Mouse (Mus musculus) heart, embryonic 12.5 days (tissue): Measurements from ENCODE around the gene Smap1. TPM values are rescaled to one million over a fixed set of nuclear protein-coding genes. Genes with fewer than 3 reads are reported as not detected.

ENCODE experiments used
- ATAC-seq: fragments of 200-750 bp; cut with Nextera tagmentation; 2 replicates; pipeline ENCODE4 v1.8.0; 2017; ENCODE audit warnings: moderate TSS enrichment, moderate library complexity; ENCODE audit not compliant: insufficient number of reproducible peaks, low FRiP score
- H3K27ac ChIP-seq: fragments of 300-500 bp; sonication (generic); 2 replicates; pipeline ENCODE4 v1.5.1; 2016; ENCODE audit warnings: mild to moderate bottlenecking, moderate library complexity; ENCODE audit not compliant: poor library complexity, severe bottlenecking
- H3K27me3 ChIP-seq: fragments of 300-500 bp; sonication (generic); replicated peaks from 2 replicates; pipeline ENCODE4 v1.6.1; 2016; ENCODE audit warnings: mild to moderate bottlenecking, moderate library complexity
- H3K36me3 ChIP-seq: fragments of 300-500 bp; sonication (generic); 2 replicates; pipeline ENCODE4 v1.6.1; 2016; ENCODE audit warnings: mild to moderate bottlenecking, moderate library complexity
- H3K4me1 ChIP-seq: fragments of 300-500 bp; sonication (generic); replicated peaks from 2 replicates; pipeline ENCODE4 v1.6.1; 2016; ENCODE audit warnings: mild to moderate bottlenecking
- H3K4me2 ChIP-seq: fragments of 300-500 bp; sonication (generic); 2 replicates; pipeline ENCODE4 v1.6.1; 2016; ENCODE audit warnings: mild to moderate bottlenecking, moderate library complexity
- H3K4me3 ChIP-seq: fragments of 300-500 bp; sonication (generic); 2 replicates; pipeline ENCODE4 v1.5.1; 2016; ENCODE audit warnings: mild to moderate bottlenecking
- H3K9ac ChIP-seq: fragments of 300-500 bp; sonication (generic); 2 replicates; pipeline ENCODE4 v1.6.1; 2016; ENCODE audit warnings: mild to moderate bottlenecking, moderate library complexity
- H3K9me3 ChIP-seq: fragments of 300-500 bp; sonication (generic); replicated peaks from 2 replicates; pipeline ENCODE4 v1.6.1; 2016; ENCODE audit warnings: mild to moderate bottlenecking, moderate library complexity
- WGBS: fragments of 180-500 bp; shearing (Covaris S2); methylation state at CpG from one replicate; pipeline ENCODE4 v1.1.7; 2016; 5-methylcytosine and 5-hydroxymethylcytosine counted together
- polyA plus RNA-seq: library from polyadenylated mRNA; unstranded; fragments of >200 nt; fragmentation: Nextera tagmentation; extraction: Ambion mirVana; gene quantifications from 2 replicates; pipeline ENCODE4 v1.2.1, GENCODE M21; 2016

Smap1 gene
- polyA plus RNA-seq, 1 experiment from 2014 or later: 48.4 TPM

DNA sequence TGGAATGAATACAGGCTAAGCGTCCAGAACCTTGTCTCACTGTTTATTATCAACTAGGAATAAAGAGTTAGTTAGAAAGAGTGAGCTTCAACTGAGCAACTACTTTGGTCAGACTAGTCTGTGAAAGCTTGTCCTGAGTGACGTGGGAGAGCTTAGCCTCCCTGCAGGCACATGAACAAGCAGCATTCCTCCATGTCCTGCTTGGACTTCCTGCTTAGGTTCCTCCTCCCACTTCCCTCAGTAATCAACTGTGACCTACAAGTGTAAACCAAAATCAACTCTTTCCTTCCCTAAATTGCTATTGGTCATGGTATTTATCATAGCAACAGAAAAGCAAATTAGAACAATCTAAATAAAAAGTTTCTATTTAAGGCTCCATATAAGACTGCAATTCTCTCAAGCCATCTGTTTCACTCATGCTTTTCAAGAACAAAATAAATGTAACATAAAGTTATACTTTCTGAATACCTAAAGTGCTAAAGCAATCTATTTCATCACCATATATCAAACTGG is 54.7 kb downstream of the Smap1 start:
- Histone ChIP-seq H3K4me2 (no peak overlapping the region), H3K36me3 (peaks cover 26% of the 10 kb centered on the region), H3K4me3 (no peak overlapping the region), H3K9ac (no peak overlapping the region), H3K27me3 (no peaks in the 10 kb centered on the region), H3K4me1 (0 out of 2 replicates have a peak, but pooled peaks cover 3% of the 10 kb centered on the region), H3K27ac (no peak overlapping the region), H3K9me3 (no peaks in the 10 kb centered on the region)
- 60% methylated on average over 2 of the region's 2 CpGs for WGBS
- no peak for ATAC-seq

DNA sequence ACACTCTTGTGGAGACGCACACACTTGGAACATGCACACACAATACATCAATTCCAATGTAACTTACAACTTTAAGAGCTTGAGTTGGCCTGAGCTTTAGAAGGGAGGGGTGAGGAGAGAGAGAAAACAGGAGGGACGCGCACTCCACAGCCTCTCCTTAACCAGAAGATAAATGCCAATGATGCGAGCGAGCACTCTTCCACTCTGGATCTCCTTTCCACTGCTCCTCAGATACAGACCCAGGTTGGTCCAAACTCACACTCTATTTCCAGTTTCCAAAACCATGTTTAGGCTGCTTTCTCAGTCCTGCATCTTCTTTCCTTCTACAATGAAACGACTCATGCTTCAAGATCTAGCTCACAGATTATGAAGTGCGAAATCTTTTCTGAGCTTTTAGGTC is 56.6 kb downstream of the Smap1 start:
- no peak for ATAC-seq
- H3K36me3 ChIP-seq: peaks cover 18% of the 10 kb centered on the region
- 0 out of 2 replicates have a peak, but pooled peaks cover 3% of the 10 kb centered on the region for H3K4me1 ChIP-seq
- no peaks in the 10 kb centered on the region for H3K9me3 ChIP-seq
- H3K4me2 ChIP-seq: no peak overlapping the region
- WGBS: 92% methylated on average over 7 of the region's 7 CpGs
- no peaks in the 10 kb centered on the region for H3K27me3 ChIP-seq
- no peak overlapping the region for H3K9ac ChIP-seq
- H3K4me3 ChIP-seq: no peak overlapping the region
- no peak overlapping the region for H3K27ac ChIP-seq

- Histone ChIP-seq H3K27me3 (no peaks in the 10 kb centered on the region), H3K27ac (no peak overlapping the region), H3K4me3 (no peak overlapping the region), H3K9me3 (no peaks in the 10 kb centered on the region), H3K4me2 (no peak overlapping the region), H3K9ac (no peak overlapping the region), H3K36me3 (peaks cover 41% of the 10 kb centered on the region), H3K4me1 (no peaks in the 10 kb centered on the region)
- 90% methylated on average over 2 of the region's 2 CpGs for WGBS
- no peak for ATAC-seq
Observed at GRCm38 (mm10) chr1:23860944-23861343, 61.2 kb downstream of the Smap1 start.

GRCm38 (mm10) chr1:23855623-23856022 is 66.5 kb downstream of the Smap1 start:
- no peaks in the 10 kb centered on the region for H3K9me3 ChIP-seq
- WGBS: 85% methylated on average over 3 of the region's 3 CpGs
- no peak overlapping the region for H3K4me2 ChIP-seq
- no peaks in the 10 kb centered on the region for H3K4me1 ChIP-seq
- no peak for ATAC-seq
- no peak overlapping the region for H3K4me3 ChIP-seq
- no peak overlapping the region for H3K9ac ChIP-seq
- no peaks in the 10 kb centered on the region for H3K27me3 ChIP-seq
- H3K36me3 ChIP-seq: peaks cover 51% of the 10 kb centered on the region
- no peak overlapping the region for H3K27ac ChIP-seq

- Histone ChIP-seq H3K27ac (no peak overlapping the region), H3K4me3 (no peak overlapping the region), H3K36me3 (peaks cover 74% of the 10 kb centered on the region), H3K27me3 (no peaks in the 10 kb centered on the region), H3K9me3 (no peaks in the 10 kb centered on the region), H3K4me2 (no peak overlapping the region), H3K4me1 (no peaks in the 10 kb centered on the region), H3K9ac (no peak overlapping the region)
- 82% methylated on average over 10 of the region's 10 CpGs for WGBS
- no peak for ATAC-seq
Observed at GRCm38 (mm10) chr1:23846044-23846680, 76.0 kb downstream of the Smap1 start.

DNA sequence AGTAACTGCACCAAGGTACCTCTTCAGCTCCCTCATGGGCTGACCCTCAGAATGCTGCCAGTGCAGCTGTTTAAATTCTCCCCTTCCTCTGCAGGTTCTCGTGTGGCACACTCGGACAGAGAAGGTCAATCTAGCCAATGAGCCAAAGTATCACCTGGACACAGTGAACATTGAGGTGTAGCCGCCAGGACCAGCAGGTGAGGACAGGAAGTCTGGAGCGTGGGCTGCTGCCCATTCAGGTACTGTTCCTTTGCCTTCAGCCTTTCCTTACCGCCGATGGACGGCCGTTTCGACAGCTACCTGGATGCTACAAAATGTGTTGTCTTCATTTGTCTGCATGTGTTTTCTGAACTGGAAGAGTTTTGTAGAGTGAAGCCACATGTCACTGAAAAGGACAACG is 77.1 kb downstream of the Smap1 start:
- Histone ChIP-seq H3K9me3 (no peaks in the 10 kb centered on the region), H3K27me3 (no peaks in the 10 kb centered on the region), H3K9ac (no peak overlapping the region), H3K4me3 (no peak overlapping the region), H3K27ac (no peak overlapping the region), H3K36me3 (peaks cover 71% of the 10 kb centered on the region), H3K4me1 (no peaks in the 10 kb centered on the region), H3K4me2 (no peak overlapping the region)
- 94% methylated on average over 10 of the region's 10 CpGs for WGBS
- no peak for ATAC-seq

DNA sequence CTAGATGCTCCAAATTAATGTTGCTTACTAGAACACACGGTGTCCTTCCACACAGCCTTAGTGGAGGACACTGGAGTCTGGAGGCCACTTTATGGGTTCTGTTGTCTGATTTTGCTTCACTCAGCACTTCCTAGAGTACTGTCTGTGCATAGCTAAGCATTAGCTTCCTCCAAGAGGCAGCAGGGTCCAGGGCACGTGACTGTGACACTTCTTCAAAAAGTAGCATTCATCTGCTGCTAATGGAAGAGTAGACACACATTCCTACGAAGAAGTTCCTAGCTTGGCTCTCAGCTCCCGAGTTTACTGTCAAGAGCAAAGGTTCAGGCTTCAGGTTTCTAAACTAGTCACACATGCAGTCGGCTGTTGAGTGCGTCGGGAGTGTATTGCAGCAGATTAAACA is 78.3 kb downstream of the Smap1 start:
- Histone ChIP-seq H3K4me2 (no peak overlapping the region), H3K9me3 (no peaks in the 10 kb centered on the region), H3K27me3 (no peaks in the 10 kb centered on the region), H3K9ac (no peak overlapping the region), H3K36me3 (peaks cover 68% of the 10 kb centered on the region), H3K4me3 (no peak overlapping the region), H3K27ac (no peak overlapping the region), H3K4me1 (no peaks in the 10 kb centered on the region)
- ATAC-seq: no peak
- 83% methylated on average over 7 of the region's 7 CpGs for WGBS

DNA sequence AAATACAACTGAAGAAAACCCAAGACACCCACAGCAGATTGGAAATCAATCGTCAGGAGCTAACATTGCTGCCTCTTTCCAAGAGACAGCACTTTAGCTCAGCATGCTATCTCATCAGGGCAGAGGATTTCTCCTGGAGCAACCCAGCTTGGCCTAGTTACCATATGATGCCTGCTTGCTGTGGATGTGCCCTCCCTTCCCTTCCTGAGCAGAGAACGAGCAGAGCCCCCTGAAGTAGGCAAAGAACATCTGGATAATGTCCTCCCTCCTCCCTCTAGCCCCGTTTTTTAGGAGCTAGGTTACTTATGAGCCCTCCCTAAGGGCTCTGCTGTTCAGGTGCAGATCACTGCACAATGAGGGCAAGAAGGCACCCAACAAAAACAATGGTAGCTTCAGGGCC is 79.5 kb downstream of the Smap1 start:
- no peak overlapping the region for H3K27ac ChIP-seq
- no peak for ATAC-seq
- 81% methylated on average over 3 of the region's 3 CpGs for WGBS
- no peak overlapping the region for H3K9ac ChIP-seq
- no peak overlapping the region for H3K4me2 ChIP-seq
- H3K4me1 ChIP-seq: no peaks in the 10 kb centered on the region
- H3K9me3 ChIP-seq: no peaks in the 10 kb centered on the region
- H3K4me3 ChIP-seq: no peak overlapping the region
- H3K36me3 ChIP-seq: peaks cover 59% of the 10 kb centered on the region
- H3K27me3 ChIP-seq: no peaks in the 10 kb centered on the region

DNA sequence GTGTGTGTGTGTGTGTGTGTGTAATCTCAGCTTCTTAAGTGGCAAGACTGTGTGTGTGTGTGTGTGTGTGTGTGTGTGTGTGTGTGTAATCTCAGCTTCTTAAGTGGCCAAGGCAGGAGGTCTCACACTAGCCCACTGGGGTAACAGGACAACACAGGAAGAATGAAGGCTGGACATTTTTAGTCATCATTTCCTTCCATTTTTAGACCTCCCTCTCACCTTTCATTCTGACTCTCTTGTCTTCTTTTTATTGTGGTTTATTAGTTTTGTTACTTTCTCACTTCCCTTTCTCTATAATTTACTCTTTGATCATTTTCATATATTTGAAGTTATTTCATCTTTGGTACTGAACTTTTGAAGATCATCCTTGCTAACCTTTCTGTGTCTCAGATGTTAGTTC is 81.2 kb downstream of the Smap1 start:
- ATAC-seq: no peak
- H3K4me1 ChIP-seq: no peaks in the 10 kb centered on the region
- no peaks in the 10 kb centered on the region for H3K27me3 ChIP-seq
- H3K4me2 ChIP-seq: no peak overlapping the region
- H3K36me3 ChIP-seq: peaks cover 46% of the 10 kb centered on the region
- no peak overlapping the region for H3K27ac ChIP-seq
- no peak overlapping the region for H3K4me3 ChIP-seq
- no peaks in the 10 kb centered on the region for H3K9me3 ChIP-seq
- H3K9ac ChIP-seq: no peak overlapping the region

GRCm38 (mm10) chr1:23836630-23837029 is 85.5 kb downstream of the Smap1 start:
- no peak for ATAC-seq
- Histone ChIP-seq H3K4me3 (no peak overlapping the region), H3K4me1 (no peaks in the 10 kb centered on the region), H3K27ac (no peak overlapping the region), H3K4me2 (no peak overlapping the region), H3K9ac (no peak overlapping the region), H3K36me3 (peaks cover 9% of the 10 kb centered on the region; the same call in 1 of the 2 replicates), H3K9me3 (no peaks in the 10 kb centered on the region), H3K27me3 (no peaks in the 10 kb centered on the region)
- WGBS: 75% methylated on average over 4 of the region's 4 CpGs

DNA sequence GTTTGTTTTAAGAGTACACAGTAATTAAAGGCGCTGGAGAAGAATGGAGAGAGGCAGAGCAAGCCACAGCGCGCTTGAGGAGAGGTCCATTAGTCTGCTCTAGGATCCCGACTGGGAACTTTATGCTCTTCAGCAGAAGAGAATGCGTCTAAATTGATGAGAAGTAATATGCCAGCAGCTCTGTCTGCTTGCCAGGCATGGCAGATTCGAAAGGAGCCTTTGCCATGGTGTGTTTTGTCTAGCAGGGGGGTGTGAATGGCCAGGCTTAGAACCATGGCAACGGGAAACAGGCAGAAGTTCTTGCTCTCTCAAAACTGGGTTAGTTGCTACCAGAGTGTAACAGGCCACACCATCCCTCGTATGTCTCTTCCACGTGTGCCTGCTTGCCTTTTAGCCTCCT is 87.3 kb downstream of the Smap1 start:
- no peaks in the 10 kb centered on the region for H3K4me1 ChIP-seq
- H3K27me3 ChIP-seq: no peaks in the 10 kb centered on the region
- H3K9ac ChIP-seq: no peak overlapping the region
- no peak overlapping the region for H3K27ac ChIP-seq
- H3K9me3 ChIP-seq: no peaks in the 10 kb centered on the region
- ATAC-seq: no peak
- peaks cover 4% of the 10 kb centered on the region; the same call in 1 of the 2 replicates for H3K36me3 ChIP-seq
- no peak overlapping the region for H3K4me3 ChIP-seq
- H3K4me2 ChIP-seq: no peak overlapping the region
- 81% methylated on average over 9 of the region's 9 CpGs for WGBS

GRCm38 (mm10) chr1:23834246-23834645 is 87.9 kb downstream of the Smap1 start:
- Histone ChIP-seq H3K27me3 (no peaks in the 10 kb centered on the region), H3K4me2 (no peak overlapping the region), H3K36me3 (peaks cover 2% of the 10 kb centered on the region; the same call in 1 of the 2 replicates), H3K4me3 (no peak overlapping the region), H3K27ac (no peak overlapping the region), H3K9ac (no peak overlapping the region), H3K4me1 (no peaks in the 10 kb centered on the region), H3K9me3 (no peaks in the 10 kb centered on the region)
- no peak for ATAC-seq
- WGBS: 81% methylated on average over 7 of the region's 7 CpGs
